Mouse (Mus musculus) spleen, postnatal 36 days (tissue): ENCODE results near the gene Tanc2.

Experiments
- DNase-seq, 2 experiments: peaks; one replicate each; pipeline ENCODE4 v3.0.0; 2022; ENCODE audit warnings: low spot score in 2 of 2, mixed read lengths in 1 of 2

Tanc2 gene

DNA sequence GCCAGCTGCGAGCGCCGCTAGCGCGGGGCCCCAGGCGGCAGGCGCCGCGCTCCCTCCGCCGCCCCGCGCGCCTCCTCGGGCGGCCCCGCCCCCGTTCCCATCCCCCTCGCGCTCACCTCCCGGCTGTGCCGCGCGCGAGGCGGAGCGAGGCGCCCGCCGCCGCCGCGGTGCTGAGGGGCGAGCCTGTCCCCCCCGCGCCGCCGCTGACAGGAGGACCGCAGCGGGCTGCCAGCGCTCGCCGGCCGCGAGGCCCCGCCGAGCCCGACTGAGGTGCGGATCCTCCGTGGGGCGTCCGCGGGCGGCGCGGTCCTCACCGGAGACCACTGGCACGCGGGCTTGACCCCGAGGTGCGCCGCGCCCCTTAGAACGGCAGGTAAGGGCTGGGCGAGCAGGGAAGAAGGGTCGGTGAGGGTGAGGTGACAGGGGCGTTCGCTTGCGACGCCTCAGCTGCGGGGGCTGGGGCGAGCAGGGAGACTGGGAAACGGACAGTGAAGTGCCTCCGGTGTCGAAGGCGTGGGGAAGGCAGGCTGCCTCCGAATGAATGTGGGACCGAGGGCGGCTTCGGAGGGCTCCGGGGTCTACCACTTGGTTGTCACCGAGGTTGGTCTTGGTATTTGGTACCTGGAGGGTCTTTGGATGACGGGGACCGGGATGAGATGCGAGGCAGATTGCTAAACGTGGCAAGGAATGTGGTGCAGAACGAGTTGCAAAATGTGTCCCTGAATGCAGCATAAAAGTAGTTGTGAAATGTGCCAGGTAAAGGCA is at the start of gene Tanc2:
Gene Tanc2, plus strand, starts transcription at position 110 of the 765 bp plus-strand sequence.
- peak in 1 of 2 experiments; percentile 11 for DNase-seq

DNA sequence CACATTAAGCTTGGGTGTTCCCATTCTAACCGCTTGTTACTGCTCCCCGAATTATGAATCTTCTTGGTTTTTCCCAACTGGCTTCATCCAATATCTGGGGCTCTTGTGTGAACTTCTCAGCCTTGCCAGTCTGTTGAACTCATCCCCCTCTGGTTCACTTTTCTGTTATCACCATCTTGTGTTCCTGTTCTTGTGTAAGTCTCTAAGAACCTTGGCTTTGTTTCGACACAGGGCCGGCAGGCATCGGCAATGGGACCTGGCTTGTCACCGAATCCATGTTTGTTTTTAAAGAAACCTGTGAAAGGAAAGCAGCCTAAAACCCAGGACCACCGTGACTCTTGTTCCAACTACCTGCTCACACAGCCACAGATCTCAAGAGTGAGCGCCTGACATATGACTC is 49.0 kb upstream of the Tanc2 start:
- no peak for DNase-seq

DNA sequence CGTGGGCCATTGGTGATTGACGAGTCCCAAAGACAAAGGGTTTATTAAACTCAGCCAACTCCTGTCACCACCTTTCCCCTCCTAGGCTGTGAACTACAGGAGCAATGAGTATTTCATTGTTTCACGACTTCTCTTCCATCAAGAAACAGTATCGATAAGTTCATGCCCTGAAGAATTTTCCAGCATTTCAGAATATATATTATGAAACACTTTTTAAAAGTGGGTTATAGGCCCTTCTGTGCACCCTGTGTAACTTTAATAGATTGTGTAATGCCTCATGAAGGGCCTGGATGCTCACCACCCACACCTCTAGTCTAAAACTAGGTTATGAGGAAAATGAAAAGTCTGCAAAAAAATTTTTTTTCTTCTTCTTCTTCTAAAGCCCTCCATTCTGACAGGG is 48.4 kb upstream of the Tanc2 start:
- DNase-seq: no peak

DNA sequence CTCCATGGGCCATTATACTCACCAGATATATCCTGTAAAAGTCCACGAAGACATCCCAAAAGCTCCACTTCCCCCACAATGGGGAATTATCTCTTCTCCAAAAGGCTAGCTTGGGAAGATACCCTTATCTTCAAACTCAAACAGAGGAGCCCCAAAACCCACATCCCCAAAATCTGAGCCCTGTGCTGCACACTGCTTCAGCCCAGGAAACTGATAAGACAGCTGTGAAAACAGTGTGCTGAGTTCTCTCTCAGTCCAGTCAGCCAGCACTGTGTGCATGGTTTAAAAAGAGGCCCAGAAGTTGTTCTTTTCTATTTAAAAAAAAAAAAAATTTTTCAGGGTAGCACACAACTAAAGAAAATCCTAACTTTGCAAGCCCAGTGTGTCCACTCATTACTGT is 47.7 kb upstream of the Tanc2 start:
- no peak for DNase-seq

DNA sequence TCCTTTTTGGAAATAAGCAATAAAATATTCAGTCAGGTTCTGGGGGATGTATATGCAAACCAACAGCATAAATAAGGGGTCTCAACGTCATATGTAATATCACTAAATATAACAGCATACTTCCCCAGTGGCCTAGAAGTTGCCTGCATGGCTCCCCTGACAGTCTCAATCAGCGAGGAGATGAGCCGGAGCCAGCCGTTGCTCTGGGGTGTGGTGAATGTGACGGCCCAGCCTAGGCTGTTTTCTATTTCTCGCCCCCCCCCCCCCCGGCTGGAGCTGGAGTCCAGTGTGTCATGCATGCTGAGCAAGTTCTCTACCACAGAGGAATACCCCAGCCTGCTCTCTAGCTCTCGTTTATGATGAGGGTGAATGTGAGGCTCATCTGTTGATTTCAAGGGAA is 44.0 kb upstream of the Tanc2 start:
- DNase-seq: no peak

DNA sequence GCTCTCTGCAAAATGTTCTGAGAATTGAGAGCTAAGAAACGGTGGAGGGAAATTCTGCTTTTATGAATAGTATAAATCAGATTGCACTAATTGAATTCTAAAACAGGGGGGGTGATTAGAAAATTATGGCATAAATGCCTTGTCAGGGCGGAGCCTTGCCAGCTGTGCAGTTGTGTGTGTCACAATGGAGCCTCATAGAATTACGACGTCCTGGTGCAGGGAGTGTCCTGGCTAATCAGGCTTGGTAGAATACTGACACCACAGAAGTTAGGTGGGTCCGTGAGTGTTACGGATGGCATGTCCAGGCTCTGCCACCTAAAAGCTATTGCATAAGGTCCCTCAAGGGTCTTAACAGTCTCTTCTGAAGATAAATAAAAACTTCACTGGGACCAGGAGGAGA is 43.4 kb upstream of the Tanc2 start:
- DNase-seq: no peak

DNA sequence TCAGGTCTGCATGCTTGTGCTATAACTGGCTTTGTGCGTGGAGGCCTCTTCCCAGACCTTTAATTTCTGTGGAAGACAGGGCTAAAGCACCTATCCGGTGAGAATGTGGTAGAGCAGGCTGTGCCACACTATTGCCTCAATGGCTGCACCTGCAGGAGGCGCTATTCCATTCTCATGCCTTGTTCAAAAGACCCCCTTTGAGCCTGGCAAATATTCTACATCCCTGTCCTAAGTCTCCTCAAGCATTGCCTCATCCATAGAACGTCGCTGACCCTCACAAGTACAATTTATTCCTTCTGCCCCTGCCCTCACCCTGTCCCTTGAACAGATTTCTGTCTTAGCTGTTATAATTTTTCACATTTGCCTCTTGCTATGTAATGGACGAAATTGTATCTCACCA is 41.4 kb upstream of the Tanc2 start:
- DNase-seq: no peak

DNA sequence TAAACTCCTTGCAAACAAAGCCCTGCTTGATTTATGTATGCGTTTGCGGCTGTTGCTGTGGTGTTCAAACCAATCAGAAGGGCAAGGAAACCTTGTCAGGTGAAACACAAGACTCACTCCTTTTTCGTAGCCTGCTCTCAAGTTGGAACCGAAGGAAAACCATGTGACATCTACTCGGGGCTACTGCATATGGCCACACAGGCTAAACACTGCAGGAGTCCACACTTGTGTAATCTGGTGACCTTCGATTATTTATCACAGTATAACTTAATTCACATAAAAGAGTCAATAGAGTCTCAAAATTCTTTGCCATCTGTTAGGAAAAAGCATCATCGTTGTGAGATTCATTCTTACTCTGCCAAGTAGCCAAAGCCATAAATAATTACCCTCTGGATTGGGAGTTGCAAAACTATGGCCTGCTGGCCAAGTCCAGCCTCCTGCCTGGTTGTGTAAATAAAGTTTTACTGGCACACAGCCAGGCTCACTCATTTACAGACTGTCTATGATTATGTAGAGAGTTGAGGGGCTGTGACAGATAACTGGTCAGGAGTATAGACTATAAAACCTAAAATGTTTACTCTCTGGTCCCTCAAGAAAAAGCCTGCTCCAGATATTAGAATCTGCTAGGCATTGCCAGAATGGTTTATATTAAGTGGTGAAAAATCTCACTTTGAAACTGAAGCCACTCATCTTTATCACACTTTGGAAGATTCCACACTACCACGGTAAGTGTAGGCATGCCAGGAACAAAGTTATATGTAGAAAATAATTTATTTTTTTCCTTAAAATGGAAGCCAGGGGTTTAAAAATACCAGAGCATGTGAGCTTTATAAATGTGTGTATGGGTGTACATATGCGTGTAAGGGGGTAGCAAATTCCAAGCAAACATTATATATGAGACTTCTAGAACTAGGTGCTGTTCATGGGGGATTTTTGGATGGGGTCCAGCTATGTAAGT is 40.3 kb upstream of the Tanc2 start:
- DNase-seq: no peak

DNA sequence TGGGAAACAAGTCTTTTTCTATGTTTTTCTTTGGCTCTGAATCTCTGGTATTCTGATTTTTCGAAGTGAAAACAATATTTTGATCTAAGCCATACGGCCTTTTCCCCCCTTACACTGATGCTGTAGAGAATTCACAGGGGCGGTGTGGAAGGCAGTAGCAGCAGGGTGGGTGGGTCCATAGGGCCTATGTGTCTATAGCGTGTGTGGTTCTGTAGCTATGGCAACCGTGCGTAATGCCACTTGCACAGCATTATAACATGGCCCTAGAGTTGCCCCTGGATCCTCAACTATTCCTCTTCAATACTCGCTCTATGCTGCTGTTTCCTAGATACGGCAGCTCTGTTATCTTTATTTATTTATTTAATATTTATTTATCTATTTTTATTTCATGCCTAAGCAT is 32.5 kb upstream of the Tanc2 start:
- DNase-seq: no peak

DNA sequence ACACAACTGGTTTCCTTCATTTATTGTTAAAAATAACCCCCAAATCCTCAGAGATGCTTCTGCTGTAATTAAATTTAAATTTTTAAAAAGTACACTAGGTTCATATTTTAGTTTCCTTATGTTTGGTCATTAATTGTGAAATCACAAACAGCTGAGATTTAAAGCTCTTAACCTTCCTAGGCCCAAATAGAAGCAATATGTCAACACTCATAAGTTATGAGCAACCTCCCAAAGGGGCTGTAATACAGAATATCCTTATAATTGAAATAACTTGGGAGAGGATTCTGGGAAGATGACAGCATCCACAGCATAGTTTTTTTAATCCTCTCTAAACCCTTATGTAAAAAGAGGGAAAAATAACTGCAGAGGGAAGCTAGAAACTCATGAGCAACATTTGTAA is 31.7 kb upstream of the Tanc2 start:
- DNase-seq: no peak

DNA sequence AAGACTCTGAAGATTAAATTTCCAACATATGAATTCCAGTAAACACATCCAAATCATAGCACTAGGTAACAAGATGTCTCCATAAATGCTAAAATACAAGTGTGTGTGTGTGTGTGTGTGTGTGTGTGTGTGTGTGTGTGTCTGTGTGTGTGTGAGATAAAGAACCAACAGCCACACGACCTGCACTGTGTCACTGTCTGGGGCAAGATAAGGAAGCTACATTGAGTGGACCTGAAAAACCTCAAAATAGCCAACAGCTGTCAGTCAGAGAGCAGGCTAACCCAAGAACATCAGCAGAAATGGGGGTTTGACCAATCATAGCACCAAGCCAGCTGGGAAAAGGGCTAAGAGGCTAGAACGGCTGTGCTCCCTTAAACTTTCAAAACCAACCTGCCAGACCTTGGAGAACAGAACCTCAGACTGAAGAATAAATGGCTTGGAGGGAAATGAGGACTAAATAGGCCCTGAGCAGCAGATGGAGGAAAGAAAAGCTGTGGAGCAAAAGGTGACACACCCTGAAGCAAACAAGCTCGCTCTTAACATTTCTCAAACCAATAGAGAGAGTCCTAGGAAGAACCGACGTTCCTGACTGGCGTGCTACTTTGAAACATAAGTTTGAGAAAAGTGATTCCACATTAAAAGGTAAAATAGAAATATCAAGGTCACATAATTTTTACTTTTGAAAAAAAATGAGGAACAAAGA is 30.8 kb upstream of the Tanc2 start:
- DNase-seq: no peak

DNA sequence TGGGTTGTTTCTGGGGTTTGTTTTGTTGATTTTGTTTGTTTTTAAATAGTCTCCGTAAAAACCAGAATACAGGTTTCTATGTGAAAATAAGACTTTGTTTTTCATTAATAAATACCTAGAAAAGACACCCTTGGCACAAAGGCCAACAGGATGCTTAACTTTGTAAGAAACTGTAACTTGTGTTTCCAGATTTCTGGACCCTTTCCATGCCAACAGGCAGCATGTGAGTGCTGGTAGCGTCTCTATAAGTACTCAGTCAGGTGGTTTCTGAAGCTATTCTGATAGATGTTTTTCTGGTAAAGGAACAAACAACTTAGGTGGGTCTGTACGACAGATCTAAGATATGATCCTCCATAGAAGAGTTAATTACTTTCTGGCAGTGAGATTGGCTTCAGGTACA is 26.2 kb upstream of the Tanc2 start:
- no peak for DNase-seq

DNA sequence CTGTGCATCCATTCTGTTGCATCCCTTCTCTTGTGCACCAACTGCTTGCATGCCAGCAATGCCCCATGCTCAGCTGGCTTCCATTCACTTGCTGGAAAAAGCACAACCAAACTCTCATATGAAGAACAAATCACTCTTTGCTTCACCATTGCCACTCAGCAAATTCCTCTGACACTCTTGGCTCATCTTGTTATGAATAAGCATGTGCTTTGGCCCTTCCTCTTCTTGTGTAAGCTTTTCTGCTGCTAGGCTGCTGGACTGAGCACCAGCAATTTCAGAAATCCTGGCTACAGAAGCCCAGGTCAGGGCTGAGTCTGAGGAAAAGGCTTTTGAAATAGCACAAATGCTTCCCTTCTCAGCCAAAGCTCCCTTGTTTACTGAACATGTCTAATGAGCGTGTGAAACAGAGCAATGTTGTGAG is 22.6 kb upstream of the Tanc2 start:
- DNase-seq: no peak

DNA sequence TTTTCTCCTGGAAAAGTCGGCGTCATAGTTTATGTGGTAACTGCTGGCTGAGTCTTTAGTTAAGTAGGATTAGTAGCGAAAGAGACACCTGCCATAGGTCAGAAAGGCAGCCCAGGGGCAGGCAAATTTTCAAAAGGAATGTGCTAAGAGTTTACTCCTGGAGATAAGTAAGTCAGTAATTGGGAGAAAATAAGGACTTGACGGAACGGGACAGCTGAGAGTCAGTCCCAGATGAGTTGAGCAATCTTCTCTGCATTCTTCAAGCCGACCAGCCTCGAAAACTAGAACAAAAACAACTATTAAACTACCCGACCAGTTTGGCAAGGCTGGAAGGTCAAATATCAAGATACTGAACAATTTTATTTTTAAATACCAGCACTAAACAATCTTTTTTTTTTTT is 17.8 kb upstream of the Tanc2 start:
- DNase-seq: no peak

DNA sequence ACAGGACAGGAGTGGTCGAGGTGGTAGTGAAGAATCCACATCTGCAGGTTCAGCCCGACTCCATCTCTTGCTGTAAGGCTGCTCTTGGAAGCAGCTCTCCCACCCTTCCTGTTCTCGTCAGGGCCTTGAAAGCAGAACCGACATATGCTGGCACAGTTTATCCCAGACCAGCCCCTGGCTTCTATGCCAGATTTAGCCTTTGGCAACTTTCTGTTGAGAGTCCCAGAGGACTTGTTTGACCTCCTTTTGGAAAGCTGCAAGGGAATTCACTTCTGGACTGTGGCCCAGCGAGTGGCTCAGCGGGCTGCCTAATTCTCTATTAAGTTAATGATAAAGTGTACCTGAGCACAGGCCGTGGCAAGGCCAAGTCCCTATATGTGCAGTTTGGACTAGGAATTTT is 15.5 kb upstream of the Tanc2 start:
- DNase-seq: no peak

DNA sequence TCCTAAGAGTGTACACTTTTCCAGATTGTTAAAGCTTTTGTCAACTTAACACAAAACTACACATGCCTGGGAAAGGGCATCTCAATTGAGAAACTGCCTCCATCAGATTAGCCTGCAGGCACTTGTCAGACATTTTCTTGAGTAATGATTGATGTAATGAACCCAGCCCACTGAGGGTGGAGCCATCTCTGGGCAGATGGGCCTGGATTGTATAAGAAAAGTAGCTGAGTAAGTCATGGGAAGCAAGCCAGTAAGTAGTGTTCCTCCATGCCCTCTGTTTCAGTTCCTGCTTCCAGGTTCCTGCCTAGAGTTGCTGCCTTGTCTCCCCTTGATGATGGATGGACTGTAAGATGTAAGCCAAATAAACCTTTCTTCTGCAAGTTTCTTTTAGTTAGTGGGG is 12.6 kb upstream of the Tanc2 start:
- no peak for DNase-seq

DNA sequence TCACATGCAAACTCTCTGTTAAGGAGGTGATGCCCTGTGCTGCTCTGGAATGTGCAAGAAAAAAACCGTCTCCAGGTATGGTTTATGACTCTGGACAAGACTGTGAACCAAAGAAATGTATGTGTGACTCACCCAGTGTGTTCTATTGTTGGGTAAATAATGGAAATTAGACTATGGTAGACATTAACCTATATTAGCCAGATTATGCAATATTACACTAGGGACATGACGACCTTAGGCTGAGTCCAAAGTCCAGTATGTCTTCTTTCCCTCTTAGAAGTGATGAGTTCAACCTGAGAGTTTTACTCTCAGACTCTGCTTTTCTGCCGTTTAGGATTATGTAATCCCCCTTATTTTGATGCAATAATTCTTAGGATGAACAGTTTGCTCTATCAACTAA is 7.8 kb upstream of the Tanc2 start:
- no peak for DNase-seq

DNA sequence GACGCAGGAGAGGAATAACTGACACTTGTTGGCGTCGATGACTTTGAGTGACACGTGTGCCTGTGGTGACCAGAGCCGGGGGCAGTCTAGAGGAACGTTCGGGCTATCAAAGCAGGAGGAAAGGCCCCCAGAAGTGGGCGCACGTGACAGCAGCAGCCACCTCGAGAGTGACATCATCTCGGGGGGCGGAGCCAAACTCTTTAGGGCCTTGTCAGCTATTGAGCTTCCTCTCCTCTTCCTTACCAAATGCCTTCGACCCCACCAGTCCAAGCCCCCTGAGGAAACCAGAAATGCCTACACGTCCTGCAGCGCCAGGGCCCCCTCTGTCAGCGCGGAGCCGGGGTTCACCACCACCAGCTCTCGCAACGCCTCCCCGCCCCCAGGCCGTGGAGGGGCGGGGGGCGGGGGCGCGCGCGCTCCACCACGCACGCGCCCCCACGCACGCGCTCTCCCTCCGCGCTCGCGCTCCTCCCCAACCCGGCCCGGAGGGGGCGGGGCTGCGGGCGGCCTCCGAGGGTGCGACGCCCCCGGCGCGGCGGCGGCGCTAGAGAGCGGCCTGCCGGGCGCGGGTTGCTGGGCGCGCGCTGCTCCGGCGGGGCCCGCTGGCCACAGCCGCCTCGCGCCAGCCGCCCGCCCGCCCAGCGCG is 432 bp upstream of the Tanc2 start:
- peak; percentile 72 to 78 for DNase-seq

DNA sequence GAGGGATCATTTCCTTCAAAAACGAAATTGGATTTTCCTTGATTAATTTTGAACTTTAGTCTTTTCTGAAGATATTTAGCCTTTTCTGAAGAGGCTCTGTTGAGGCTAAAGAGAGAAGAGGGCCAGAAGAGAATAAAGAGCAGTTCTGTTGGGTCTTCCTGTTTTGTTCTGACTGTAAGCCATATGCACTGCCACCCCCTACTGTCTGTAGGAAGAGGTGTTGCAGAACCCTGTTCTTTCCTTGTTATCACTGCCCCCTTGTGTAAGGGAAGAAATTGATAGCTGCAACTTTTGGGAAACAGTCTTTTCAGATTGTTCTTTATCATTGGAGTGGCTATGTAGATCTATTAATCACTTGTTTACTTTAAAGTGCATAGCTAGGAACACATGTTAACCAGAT is 2.1 kb downstream of the Tanc2 start:
- peak; percentile 42 to 62 for DNase-seq

DNA sequence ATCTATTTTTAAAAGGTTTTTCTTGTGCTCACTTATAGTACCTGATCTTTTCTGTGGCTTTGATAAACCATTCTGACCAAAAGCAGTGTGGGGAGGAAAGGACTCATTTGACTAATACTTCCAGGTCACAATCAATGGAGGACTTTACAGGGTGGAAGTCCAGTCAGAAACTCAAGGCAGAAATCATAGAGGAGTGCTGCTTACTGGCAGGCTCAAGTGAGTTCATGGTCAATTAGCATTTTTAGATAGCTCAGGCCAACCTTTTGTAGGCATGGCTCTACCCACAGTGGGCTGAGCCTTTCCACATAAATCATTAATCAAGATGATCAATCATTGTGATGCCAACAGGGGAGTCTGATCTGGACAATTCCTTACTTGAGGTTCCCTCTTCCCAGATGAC is 12.4 kb downstream of the Tanc2 start:
- DNase-seq: no peak

DNA sequence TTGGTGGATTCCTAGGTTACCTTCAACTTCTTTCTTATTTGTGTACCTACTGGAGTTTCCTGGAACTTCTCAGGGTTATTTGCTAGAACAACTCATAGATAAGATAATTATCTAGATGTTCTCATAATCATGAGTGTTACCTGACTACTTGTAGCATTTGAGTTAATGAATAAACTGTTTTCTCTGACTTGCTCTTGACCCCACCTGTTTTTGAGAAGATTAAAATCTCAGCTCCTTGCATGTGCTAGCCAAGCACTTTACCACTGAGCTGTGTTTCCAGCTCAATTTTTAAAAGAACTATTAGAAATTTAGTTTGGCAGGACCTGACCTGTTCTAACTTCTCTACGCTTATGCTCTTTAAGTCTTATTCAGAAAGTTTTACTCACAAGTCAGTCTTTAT is 36.4 kb downstream of the Tanc2 start:
- DNase-seq: no peak

DNA sequence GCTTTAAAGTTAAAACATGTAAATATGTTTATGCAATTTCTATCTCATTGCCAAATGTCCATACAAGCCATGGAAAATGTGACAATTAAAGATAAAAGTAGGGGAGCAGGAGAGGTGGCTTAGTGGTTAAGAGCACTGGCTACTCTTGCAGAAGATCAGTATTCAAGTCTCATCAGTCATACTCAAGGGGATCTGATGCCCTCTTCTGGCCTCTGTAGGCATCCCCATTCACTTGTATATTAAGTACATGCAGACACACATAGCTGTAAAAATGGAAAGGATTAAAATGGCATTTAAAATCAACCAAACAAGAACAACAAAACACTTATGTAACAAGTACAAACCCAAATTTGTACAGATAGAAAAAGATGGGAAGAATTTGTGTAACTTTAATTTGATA is 54.2 kb downstream of the Tanc2 start:
- no peak for DNase-seq
